Mouse (Mus musculus): ENCODE results near the gene Sh3gl2. TPM values are rescaled to one million over a fixed set of nuclear protein-coding genes. Genes with fewer than 3 reads are reported as not detected.

The Sh3gl2 gene
- polyA plus RNA-seq, 1 experiment from 2014 or later, result 112 TPM

DNA sequence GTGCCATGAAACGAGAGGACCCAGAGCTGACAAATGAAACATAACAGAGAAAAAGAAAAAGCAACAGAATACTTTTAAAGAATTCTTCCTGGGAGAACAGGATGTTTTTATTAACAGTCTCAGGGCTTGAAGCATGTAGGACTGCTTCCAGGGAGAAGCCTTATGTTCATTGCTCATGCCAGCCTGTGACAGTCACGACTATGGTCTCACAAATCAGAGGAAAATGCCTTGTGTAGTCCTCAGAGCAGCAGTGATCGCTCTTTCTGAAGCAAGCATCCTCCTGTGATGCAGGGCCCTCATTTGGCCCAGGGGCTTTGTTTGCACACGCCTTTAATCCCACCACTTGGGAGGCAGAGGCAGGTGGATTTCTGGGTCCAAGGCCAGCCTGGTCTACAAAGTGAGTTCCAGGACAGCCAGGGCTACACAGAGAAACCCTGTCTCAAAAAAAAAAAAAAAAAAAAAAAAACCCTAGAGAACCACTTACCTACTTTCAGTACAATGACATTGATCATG is 129.8 kb downstream of the Sh3gl2 start:
- Histone ChIP-seq H3K4me1 (replicated peaks) (no peaks in the 10 kb centered on the region), H3K4me3 (no peak overlapping the region), H3K36me3 (no peaks in the 10 kb centered on the region), H3K9me3 (no peaks in the 10 kb centered on the region), H3K27ac (replicated peaks) (no peak overlapping the region), H3K27me3 (no peaks in the 10 kb centered on the region), H3K4me2 (no peak overlapping the region), H3K9ac (no peak overlapping the region)
- ATAC-seq (ENCODE audit: low FRiP score, low read depth), result no peak
- 91% methylated on average over 4 of the region's 4 CpGs for WGBS

GRCm38 (mm10) chr4:85336356-85336755 is 131.4 kb downstream of the Sh3gl2 start:
- no peak for ATAC-seq (ENCODE audit: low FRiP score, low read depth)
- H3K4me2 ChIP-seq, result no peak overlapping the region
- no peaks in the 10 kb centered on the region for H3K27me3 ChIP-seq
- H3K36me3 ChIP-seq, result no peaks in the 10 kb centered on the region
- no peak overlapping the region for H3K9ac ChIP-seq
- H3K4me1 ChIP-seq (replicated peaks), result no peaks in the 10 kb centered on the region
- no peaks in the 10 kb centered on the region for H3K9me3 ChIP-seq
- no peak overlapping the region for H3K27ac ChIP-seq (replicated peaks)
- H3K4me3 ChIP-seq, result no peak overlapping the region

DNA sequence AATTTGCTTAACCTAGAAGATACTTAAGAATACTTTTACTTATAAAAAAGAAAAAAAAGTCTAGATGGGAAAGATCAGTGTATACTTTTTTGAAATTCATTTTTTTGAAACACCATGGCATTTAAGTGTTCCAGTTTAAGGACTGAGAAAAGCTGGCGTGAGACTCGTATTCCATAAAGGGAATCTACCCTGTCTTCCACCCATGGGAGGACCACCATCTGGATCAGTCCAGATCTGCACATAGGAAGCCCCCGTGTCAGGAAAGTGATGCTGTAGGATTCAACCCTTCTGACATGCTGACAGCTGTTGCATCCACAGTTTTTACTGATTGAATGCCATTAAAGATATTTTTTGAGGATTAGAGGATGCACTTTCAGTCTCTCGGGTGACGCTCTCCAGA is 134.2 kb downstream of the Sh3gl2 start:
- H3K4me2 ChIP-seq, result no peak overlapping the region
- H3K4me3 ChIP-seq, result no peak overlapping the region
- H3K27ac ChIP-seq (replicated peaks), result no peak overlapping the region
- ATAC-seq (ENCODE audit: low FRiP score, low read depth), result no peak
- H3K36me3 ChIP-seq, result no peaks in the 10 kb centered on the region
- H3K4me1 ChIP-seq (replicated peaks), result no peaks in the 10 kb centered on the region
- H3K27me3 ChIP-seq, result no peaks in the 10 kb centered on the region
- 83% methylated on average over 5 of the region's 5 CpGs for WGBS
- no peaks in the 10 kb centered on the region for H3K9me3 ChIP-seq
- H3K9ac ChIP-seq, result no peak overlapping the region

GRCm38 (mm10) chr4:85340686-85341085 is 135.8 kb downstream of the Sh3gl2 start:
- no peaks in the 10 kb centered on the region for H3K9me3 ChIP-seq
- H3K4me2 ChIP-seq, result no peak overlapping the region
- H3K9ac ChIP-seq, result no peak overlapping the region
- no peak overlapping the region for H3K27ac ChIP-seq (replicated peaks)
- 77% methylated on average over 6 of the region's 6 CpGs for whole genome bisulfite sequencing
- H3K27me3 ChIP-seq, result no peaks in the 10 kb centered on the region
- H3K4me1 ChIP-seq (replicated peaks), result no peaks in the 10 kb centered on the region
- no peak for ATAC-seq (ENCODE audit: low FRiP score, low read depth)
- H3K36me3 ChIP-seq, result no peaks in the 10 kb centered on the region
- no peak overlapping the region for H3K4me3 ChIP-seq

- Histone ChIP-seq H3K36me3 (no peaks in the 10 kb centered on the region), H3K4me1 (replicated peaks) (no peaks in the 10 kb centered on the region), H3K9ac (no peak overlapping the region), H3K27me3 (no peaks in the 10 kb centered on the region), H3K4me2 (no peak overlapping the region), H3K4me3 (no peak overlapping the region), H3K9me3 (no peaks in the 10 kb centered on the region), H3K27ac (replicated peaks) (no peak overlapping the region)
- no peak for ATAC-seq (ENCODE audit: low FRiP score, low read depth)
- 86% methylated on average over 6 of the region's 6 CpGs for WGBS
Observed at GRCm38 (mm10) chr4:85345911-85346310, 141.0 kb downstream of the Sh3gl2 start.

GRCm38 (mm10) chr4:85348079-85348643 is 143.2 kb downstream of the Sh3gl2 start:
- WGBS, result 73% methylated on average over 8 of the region's 8 CpGs
- no peak overlapping the region for H3K4me2 ChIP-seq
- no peaks in the 10 kb centered on the region for H3K4me1 ChIP-seq (replicated peaks)
- H3K9ac ChIP-seq, result no peak overlapping the region
- H3K36me3 ChIP-seq, result no peaks in the 10 kb centered on the region
- H3K4me3 ChIP-seq, result no peak overlapping the region
- no peak for ATAC-seq (ENCODE audit: low FRiP score, low read depth)
- H3K27ac ChIP-seq (replicated peaks), result no peak overlapping the region; the same call in 1 of the 2 replicates
- no peaks in the 10 kb centered on the region for H3K27me3 ChIP-seq
- H3K9me3 ChIP-seq, result no peaks in the 10 kb centered on the region

DNA sequence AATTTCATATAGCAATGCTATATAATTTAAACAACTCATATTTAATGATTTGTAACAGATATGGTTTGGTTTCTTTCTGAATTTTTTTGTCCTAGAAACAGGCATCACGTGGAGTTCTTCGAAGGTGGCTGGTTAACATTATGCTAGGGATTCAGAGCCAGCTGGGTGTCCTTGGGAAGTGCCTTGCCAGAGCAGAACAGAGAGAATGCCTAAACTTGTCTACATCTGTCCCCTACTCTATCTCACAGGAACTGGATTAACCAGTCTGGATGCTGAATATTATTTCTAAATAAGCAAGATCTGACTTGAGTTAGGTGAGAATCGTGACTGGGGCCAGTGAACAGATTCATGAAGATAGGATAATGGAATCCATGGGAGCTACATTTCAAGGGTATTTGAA is 157.7 kb downstream of the Sh3gl2 start:
- no peak for ATAC-seq (ENCODE audit: low FRiP score, low read depth)
- WGBS, result 90% methylated on average over 3 of the region's 3 CpGs
- Histone ChIP-seq H3K9me3 (no peaks in the 10 kb centered on the region), H3K4me2 (no peak overlapping the region), H3K27ac (replicated peaks) (no peak overlapping the region), H3K4me1 (replicated peaks) (peaks cover 8% of the 10 kb centered on the region; the same call in 1 of the 2 replicates), H3K9ac (no peak overlapping the region), H3K4me3 (no peak overlapping the region), H3K27me3 (no peaks in the 10 kb centered on the region), H3K36me3 (no peaks in the 10 kb centered on the region)

DNA sequence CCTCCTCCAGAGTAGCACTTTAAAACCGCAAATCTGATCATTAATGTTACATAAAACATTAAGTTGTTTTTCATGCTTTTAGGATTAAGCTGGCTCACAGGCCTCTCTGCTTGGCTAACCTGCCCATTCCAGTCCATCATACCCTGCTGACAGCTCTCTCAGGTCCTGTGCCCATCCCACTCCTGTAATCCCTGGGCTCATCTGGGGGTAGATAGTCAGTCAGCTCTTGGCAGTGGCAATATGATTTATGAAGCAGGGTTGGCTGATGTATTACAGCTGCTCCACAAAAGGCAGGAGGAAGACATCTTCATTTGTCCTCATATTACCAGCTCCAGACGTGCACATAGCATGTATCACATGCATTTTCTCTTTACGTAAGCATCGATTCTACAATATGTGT is 158.3 kb downstream of the Sh3gl2 start:
- 0 out of 2 replicates have a peak, but pooled peaks have one; percentile 27 for ATAC-seq (ENCODE audit: low FRiP score, low read depth)
- peaks cover 8% of the 10 kb centered on the region; the same call in 1 of the 2 replicates for H3K4me1 ChIP-seq (replicated peaks)
- H3K27me3 ChIP-seq, result no peaks in the 10 kb centered on the region
- no peak overlapping the region for H3K4me2 ChIP-seq
- H3K36me3 ChIP-seq, result no peaks in the 10 kb centered on the region
- no peak overlapping the region for H3K9ac ChIP-seq
- H3K4me3 ChIP-seq, result no peak overlapping the region
- 75% methylated on average over 4 of the region's 4 CpGs for WGBS
- H3K9me3 ChIP-seq, result no peaks in the 10 kb centered on the region
- no peak overlapping the region for H3K27ac ChIP-seq (replicated peaks)

GRCm38 (mm10) chr4:85371036-85371435 is 166.1 kb downstream of the Sh3gl2 start:
- peak; percentile 69; the same call in 1 of the 2 replicates for ATAC-seq (ENCODE audit: low FRiP score, low read depth)
- no peaks in the 10 kb centered on the region for H3K36me3 ChIP-seq
- H3K9ac ChIP-seq, result no peak overlapping the region
- no peak overlapping the region; the same call in 1 of the 2 replicates for H3K27ac ChIP-seq (replicated peaks)
- H3K4me1 ChIP-seq (replicated peaks), result peaks cover 9% of the 10 kb centered on the region
- H3K4me2 ChIP-seq, result no peak overlapping the region
- no peaks in the 10 kb centered on the region for H3K27me3 ChIP-seq
- 50% methylated on average over 6 of the region's 6 CpGs for WGBS
- no peaks in the 10 kb centered on the region for H3K9me3 ChIP-seq
- H3K4me3 ChIP-seq, result no peak overlapping the region

DNA sequence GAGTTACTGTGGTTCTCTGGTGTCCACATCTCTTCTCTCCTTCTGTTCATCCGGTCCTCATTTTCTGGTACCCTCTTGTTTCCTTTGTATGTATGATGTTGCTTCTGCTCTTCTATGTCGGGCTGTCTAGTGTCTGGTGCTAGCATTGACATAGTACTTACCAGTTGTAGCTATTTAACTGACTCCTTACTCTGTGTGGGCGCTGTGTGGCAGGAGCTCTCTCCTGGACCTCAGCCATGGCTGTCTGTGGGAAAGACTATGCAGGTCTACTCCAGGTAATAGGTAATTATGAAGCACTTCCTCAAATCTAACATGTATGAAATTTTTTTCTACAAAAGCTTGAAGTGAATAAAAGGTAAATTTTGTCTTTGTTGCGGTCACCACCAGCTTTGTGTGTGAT is 169.9 kb downstream of the Sh3gl2 start:
- Histone ChIP-seq H3K27ac (replicated peaks) (no peak overlapping the region), H3K4me3 (no peak overlapping the region), H3K9ac (no peak overlapping the region), H3K4me1 (replicated peaks) (peaks cover 9% of the 10 kb centered on the region), H3K9me3 (no peaks in the 10 kb centered on the region), H3K4me2 (no peak overlapping the region), H3K36me3 (0 out of 2 replicates have a peak, but pooled peaks cover 3% of the 10 kb centered on the region), H3K27me3 (no peaks in the 10 kb centered on the region)
- 91% methylated on average over 4 of the region's 4 CpGs for WGBS
- no peak for ATAC-seq (ENCODE audit: low FRiP score, low read depth)

GRCm38 (mm10) chr4:85376187-85376586 is 171.3 kb downstream of the Sh3gl2 start:
- Histone ChIP-seq H3K27me3 (no peaks in the 10 kb centered on the region), H3K4me1 (replicated peaks) (peaks cover 1% of the 10 kb centered on the region), H3K9me3 (no peaks in the 10 kb centered on the region), H3K4me3 (no peak overlapping the region), H3K36me3 (peaks cover 6% of the 10 kb centered on the region; the same call in 1 of the 2 replicates), H3K9ac (no peak overlapping the region), H3K27ac (replicated peaks) (no peak overlapping the region; the same call in 1 of the 2 replicates), H3K4me2 (no peak overlapping the region)
- no peak for ATAC-seq (ENCODE audit: low FRiP score, low read depth)
- WGBS, result 82% methylated on average over 6 of the region's 6 CpGs

DNA sequence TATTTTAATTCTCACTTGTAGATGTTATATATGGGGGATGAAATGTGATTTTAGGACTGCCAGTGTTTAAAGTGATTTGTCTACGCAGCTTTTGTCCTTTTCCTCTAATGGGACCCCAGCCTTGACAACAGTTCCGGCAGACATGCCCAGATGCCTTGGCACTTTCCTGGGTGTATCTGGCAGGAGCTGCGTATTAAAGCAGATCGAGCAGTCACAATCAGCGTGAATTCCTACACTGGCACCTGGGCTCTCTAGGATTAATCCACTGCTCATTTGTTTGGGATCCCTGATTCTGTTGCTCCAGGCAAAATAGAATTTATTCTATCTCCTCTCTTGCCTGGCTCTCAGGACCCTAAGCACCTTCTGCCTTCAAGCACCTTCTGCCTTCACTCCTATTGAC is 171.7 kb downstream of the Sh3gl2 start:
- Histone ChIP-seq H3K4me3 (no peak overlapping the region), H3K27ac (replicated peaks) (0 out of 2 replicates have a peak overlapping the region, but pooled peaks have one; percentile 17), H3K4me2 (no peak overlapping the region), H3K4me1 (replicated peaks) (no peaks in the 10 kb centered on the region), H3K9me3 (no peaks in the 10 kb centered on the region), H3K9ac (no peak overlapping the region), H3K36me3 (peaks cover 10% of the 10 kb centered on the region; the same call in 1 of the 2 replicates), H3K27me3 (no peaks in the 10 kb centered on the region)
- 63% methylated on average over 5 of the region's 5 CpGs for WGBS
- no peak for ATAC-seq (ENCODE audit: low FRiP score, low read depth)

GRCm38 (mm10) chr4:85385241-85385640 is 180.3 kb downstream of the Sh3gl2 start:
- WGBS, result 88% methylated on average over 5 of the region's 5 CpGs
- no peaks in the 10 kb centered on the region for H3K27me3 ChIP-seq
- no peak overlapping the region for H3K4me2 ChIP-seq
- no peak overlapping the region for H3K9ac ChIP-seq
- no peaks in the 10 kb centered on the region for H3K4me1 ChIP-seq (replicated peaks)
- ATAC-seq (ENCODE audit: low FRiP score, low read depth), result no peak
- no peaks in the 10 kb centered on the region for H3K9me3 ChIP-seq
- no peak overlapping the region for H3K27ac ChIP-seq (replicated peaks)
- no peak overlapping the region for H3K4me3 ChIP-seq
- peaks cover 26% of the 10 kb centered on the region for H3K36me3 ChIP-seq

Measured in hindbrain, embryonic 15.5 days (tissue).